Mouse (Mus musculus) subcutaneous adipose tissue, adult 2 months (tissue): Measurements from ENCODE around the gene Stambp. TPM values are rescaled to one million over a fixed set of nuclear protein-coding genes. Genes with fewer than 3 reads are reported as not detected.

Source experiments
- polyA plus RNA-seq: library from polyadenylated mRNA; depleted of rRNA; stranded (reverse); fragments of >200 nt; gene quantifications from 2 replicates; pipeline ENCODE4 v1.2.3, GENCODE M21; 2012; ENCODE audit warnings: low replicate concordance; rRNA removed

The Stambp gene
- 21.4 TPM in 2 replicates for polyA plus RNA-seq

GRCm38 (mm10) chr6:83572671-83573070 lies at the start of gene Stambp:
TSS of gene Stambp (minus strand) at chr6:83572729.

GRCm38 (mm10) chr6:83536028-83536794 lies 36.3 kb downstream of the Stambp start, which contains the start of gene Actg2:
TSS of gene Actg2 (minus strand) at chr6:83536265.

GRCm38 (mm10) chr6:83506258-83507167 lies 66.0 kb downstream of the Stambp start, which contains the start of gene Dguok:
TSS of gene Dguok (minus strand) at chr6:83506969.

Other genes with a start within 250 kb of the Stambp start
- 3.6 and 9.0 TPM in 2 replicates for gene Mthfd2, start 246.8 kb downstream of the Stambp start, polyA plus RNA-seq
- gene Mob1a, start 246.7 kb downstream of the Stambp start, polyA plus RNA-seq = 34.8 and 47.1 TPM in 2 replicates
- gene Bola3, start 223.6 kb downstream of the Stambp start, polyA plus RNA-seq = 19.9 and 37.7 TPM in 2 replicates
- gene Tet3, start 113.6 kb downstream of the Stambp start, polyA plus RNA-seq = 9.5 and 16.1 TPM in 2 replicates
- 81.5 and 83.6 TPM in 2 replicates for gene Dguok, start 65.8 kb downstream of the Stambp start, polyA plus RNA-seq
- 37.2 and 899 TPM in 2 replicates for gene Actg2, start 36.5 kb downstream of the Stambp start, polyA plus RNA-seq
- not detected in 2 replicates for gene Clec4f, start 83.5 kb upstream of the Stambp start, polyA plus RNA-seq
- 0.07 TPM in 1 of 2 replicates, not detected in the other for gene Cd207, start 105.1 kb upstream of the Stambp start, polyA plus RNA-seq
- gene Vax2, start 138.5 kb upstream of the Stambp start, polyA plus RNA-seq = not detected in 2 replicates
- gene Atp6v1b1, start 170.3 kb upstream of the Stambp start, polyA plus RNA-seq = not detected in 2 replicates
- gene Ankrd53, start 189.9 kb upstream of the Stambp start, polyA plus RNA-seq = not detected in 2 replicates
- 129 and 163 TPM in 2 replicates for gene Tex261, start 203.1 kb upstream of the Stambp start, polyA plus RNA-seq
- gene Nagk, start 222.3 kb upstream of the Stambp start, polyA plus RNA-seq = 31.9 and 33.2 TPM in 2 replicates